Mouse (Mus musculus) CD4-positive, CD25-positive, alpha-beta regulatory T cell, adult 4 months (primary cell): ENCODE measurements around the gene Slc39a11. TPM values are rescaled to one million over a fixed set of nuclear protein-coding genes. Genes with fewer than 3 reads are reported as not detected.
"Not testable (repeated sequence)": the region's sequence is repeated elsewhere in the genome, so short reads cannot be mapped to it uniquely, and the experiment has no call there.

Experiments
- ATAC-seq: one replicate; pipeline ENCODE4 v1.8.0; 2017
- polyA plus RNA-seq, 2 experiments: library from polyadenylated mRNA; unstranded; fragments of 100-300 nt; shearing (Covaris generic); gene quantifications; one replicate each; pipeline ENCODE4 v1.2.1; 2017

Gene Slc39a11
- polyA plus RNA-seq, 2 experiments from 2014 or later = 12.0 to 17.9 TPM

DNA sequence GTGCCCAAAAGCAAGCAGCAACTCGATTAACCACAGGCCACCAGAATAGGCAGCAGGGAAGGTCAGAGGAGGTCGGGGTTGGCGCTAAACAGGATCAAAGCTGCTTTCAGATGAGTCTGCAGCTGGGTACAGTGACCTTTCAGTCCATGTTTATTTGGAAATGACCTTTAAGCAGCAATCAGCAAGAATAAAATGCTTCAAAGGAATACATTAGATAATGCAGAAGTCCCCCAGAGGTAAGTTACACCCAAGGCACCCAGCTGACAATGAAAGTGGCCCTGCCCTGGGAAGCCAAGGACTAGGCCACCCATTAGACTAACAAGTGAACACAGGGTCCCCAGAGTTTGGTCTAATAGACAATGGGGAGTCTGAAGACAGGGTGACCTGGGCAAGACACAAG, 60.9 kb downstream of the Slc39a11 start:
- no peak for ATAC-seq

DNA sequence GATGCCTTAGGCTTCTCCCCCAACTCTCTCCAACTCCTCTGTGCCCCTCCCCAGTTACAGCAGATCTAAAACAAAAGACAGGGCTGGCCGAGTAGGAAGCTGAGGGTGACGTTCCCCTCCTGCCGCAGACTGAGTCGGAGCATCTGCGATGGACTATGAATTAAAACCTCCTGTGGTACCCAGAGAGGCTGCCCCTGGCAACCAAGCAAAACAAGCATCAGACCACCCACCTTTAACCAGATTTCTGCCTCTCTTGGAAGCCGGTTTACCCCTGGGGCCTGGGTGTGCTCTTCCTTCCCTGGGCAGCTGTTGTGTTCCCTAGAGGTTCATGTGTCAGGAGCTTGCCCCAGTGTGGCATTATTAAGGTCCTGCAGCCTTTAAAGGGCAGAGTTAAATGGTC, 63.5 kb downstream of the Slc39a11 start:
- no peak for ATAC-seq

DNA sequence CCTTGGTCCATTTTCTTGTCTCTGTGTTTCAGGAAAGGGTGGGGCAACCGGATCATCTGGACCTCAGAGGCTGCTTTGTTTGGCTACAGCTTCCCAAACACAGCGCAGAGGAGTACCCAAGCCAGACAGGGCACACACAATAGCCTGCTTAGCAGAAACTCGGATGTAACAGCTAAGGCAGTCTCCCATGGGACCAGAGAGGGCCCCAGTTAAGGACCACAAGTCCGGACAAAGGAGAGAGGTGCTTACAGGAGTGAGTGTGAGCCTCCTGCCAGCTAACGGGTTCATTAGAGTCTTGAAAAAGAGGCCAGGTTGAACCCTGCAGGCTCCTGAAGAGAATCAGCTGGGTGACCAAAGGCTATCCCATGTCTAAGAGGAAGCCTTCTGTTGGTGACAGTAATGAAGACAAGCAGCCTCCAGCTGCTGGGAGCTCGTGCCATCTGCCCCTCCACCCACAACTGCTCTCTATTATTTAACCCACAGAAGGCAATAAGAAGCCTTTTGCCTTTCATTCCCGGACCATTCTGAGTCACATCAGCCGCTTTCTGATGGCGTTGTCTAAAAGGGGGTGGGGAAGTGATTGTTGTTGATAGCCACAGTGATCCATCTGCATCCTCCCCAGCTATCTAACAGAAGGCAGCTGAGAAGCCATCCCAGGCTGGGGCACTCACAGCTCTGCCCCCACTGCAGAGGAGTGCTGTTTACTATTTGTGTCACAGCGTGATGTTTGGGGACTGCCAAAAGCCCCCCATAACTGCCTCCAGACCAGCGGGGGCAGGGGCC, 65.8 kb downstream of the Slc39a11 start:
- ATAC-seq = no peak

DNA sequence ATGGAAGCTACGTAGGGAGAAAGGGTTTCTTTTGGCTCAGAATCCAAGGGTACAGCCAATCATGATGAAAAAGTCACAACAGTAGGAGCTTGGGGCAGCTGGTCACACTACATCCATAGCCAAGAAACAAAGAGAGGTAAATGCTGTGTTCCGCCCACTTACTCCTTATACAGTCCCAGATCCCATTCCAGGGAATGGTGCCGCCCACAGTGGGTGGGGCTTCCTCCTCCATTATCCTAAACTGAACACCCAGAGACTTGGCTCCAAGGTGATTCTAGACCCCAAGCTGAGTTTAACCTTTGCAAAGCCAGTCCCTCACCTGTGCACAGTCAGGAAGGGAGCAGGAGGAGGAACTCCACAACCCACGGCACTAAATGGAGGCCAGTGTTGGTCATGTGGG, 72.7 kb downstream of the Slc39a11 start:
- no peak for ATAC-seq

DNA sequence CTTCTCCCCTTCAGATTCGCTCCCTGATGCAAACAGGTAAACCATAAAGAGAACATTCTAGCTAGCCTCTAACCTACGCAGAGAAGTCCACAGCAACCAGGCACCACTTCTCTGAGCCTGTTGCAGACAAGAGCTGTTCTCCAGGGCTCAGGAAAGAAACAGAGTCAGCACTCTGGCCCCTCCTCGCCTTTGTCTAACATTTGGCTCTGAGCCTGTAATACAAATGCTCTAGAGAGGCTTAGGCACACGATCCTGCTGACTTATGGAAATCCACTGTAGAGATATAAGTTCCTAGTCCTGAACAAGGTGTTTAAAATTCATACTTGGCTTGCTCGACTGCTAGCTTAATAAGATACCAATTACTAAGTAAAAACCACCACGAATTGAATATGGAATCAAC, 77.2 kb downstream of the Slc39a11 start:
- ATAC-seq = no peak

DNA sequence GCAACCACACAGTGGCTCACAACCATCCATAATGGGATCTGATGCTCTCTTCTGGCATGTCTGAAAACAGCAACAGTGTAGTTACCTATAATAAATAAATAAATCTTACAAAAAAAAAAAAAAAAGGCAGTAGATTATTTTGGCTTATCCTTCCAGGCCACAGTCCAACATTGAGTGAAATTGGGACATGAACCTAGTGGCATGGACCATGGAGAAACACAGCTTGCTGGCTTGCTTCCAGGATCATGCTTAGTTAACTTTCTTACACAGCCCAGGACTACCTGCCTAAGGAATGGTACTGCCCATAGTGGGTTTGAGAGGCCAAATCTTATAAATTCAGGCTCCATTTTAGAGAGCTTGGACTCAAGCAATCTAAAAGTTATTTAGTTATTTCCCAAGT, 78.3 kb downstream of the Slc39a11 start:
- ATAC-seq = no peak

DNA sequence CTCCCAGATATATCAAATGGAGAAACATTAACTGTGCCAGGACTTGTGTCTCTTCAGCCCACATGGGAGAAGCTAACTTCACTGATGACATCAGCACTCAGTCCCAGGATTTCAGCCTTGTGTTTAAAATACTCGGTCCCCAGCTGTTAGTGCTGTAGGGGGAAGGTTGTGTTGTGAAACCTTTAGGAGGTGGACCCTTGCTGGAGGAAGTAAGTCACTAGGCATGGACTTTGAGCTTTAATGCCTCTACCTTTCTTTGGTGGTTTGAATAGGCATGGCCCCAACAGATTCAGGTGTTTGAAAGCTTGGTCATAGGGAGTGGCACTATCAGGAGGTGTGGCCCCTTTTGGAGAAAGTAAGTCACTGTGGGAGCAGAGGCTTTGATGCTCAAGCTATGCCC, 80.9 kb downstream of the Slc39a11 start:
- no peak for ATAC-seq

DNA sequence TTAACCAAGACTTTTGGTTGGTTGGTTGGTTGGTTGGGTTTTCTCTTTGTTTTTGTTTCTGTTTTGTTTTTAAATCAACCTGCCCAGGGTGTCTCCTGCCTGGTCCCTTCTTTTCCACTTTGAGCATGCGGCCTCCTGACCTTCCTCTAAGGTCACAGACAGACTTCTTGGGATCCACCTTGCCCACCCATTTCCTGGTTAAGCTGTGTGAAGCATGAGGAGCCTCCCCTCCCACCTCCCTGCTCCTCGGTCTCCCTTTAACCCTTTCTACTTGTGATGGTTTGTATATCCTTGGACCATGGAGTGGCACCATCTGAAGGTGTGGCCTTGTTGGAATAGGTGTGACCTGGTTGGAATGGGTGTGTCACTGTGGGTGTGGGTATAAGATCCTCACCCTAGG, 82.0 kb downstream of the Slc39a11 start:
- not testable (repeated sequence) for ATAC-seq

DNA sequence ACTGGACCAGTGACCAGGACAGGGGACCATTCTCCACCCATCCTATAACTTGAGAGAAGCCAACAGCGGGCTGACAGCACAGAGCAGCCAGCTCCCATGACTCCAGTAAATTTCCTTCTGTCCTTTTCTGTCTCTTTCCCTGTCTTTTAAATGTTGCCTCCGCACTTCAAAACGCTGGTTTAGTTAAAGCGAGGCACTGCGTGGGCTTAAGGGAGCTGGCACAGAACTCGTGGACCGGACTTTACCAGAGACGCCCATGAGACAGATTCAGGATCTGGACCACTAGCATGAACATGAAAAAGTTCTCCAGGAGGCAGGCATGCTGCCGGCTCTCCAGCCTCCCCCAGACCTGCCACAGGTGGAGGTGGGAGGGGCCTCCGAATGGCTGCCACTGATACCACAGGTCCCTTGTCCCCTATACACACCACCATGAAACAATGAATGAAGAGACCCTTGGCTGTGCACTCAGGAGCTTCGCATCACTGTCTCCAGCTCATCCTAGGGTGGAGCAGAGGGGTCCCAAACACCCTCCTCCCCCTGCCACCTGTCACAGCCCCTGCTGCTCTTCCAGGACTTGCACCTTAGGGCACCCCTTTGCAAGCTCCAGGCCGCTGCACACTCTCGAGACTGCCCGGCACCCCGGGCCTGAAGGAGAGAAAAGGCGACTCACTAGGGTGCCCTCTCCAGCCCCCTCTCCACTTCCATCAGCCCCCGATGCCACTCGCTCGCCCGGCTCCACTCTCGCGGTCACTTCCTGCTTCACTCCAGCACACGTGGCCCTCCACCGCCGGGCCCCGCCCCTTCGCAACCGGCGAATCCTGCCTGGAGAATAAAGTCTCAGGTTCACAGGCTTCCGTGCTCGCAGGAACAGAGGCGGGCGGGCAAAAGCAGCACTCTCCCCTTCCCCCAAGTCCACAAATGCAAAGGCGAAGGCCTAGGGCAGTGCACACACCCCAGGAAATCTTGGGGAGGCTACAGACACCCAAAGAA, 84.6 kb downstream of the Slc39a11 start:
- peak; percentile 99 for ATAC-seq

DNA sequence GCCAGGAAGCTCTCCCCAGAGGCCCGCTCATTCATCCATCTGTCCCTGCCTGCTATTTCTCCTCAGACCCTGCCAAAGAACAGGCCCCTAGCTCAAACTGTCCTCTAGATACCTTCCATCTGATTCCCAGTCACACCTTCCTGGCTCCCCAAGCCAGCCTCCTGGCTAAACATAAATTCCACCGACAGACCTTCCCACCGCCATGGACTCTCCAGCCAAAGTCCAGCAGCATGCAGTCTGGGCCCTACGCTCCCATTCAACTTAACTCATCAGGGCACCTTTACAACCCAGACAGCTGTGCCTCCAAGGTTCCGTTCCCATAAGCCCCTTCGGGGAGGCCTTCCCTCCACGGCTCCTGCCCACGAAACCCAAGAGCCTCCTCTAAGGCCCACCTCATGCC, 87.6 kb downstream of the Slc39a11 start:
- ATAC-seq = no peak

DNA sequence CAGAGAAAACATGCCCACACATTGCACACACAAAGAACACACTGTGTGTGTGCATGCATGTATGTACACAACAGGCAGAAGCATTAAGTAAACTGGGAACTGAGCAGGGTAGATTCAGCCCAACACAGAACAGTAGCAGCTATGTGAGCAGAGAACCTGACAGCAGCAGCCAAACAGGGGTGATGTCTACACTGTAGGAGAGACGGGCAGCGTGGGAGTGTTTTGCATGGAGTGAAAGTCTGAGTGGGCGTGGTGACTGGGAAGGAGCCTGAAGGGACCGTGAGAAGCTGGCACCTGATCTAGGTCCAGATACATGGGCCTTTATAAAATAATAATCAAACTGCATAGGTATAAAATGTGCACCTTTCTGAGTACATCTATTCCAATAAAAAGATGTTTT, 89.7 kb downstream of the Slc39a11 start:
- no peak for ATAC-seq

DNA sequence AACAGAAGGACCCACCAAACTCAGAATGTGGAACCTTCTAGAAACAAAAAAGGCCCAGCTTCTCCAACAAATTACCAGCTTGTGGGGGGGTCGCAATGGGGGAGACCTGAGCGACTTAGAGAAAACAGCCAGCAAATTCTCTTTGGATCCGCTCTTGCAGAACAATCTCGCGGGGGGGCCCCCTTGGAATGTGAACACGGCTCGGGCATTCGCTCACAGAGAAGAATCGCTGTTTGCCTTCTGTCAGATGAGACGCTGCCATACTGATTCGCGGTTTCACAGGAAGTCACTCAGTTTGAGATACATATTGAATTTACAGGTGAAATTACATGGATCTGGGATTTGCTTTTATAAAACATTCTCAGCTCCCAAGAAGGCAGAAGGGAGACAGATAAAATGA, 91.4 kb downstream of the Slc39a11 start:
- no peak for ATAC-seq

DNA sequence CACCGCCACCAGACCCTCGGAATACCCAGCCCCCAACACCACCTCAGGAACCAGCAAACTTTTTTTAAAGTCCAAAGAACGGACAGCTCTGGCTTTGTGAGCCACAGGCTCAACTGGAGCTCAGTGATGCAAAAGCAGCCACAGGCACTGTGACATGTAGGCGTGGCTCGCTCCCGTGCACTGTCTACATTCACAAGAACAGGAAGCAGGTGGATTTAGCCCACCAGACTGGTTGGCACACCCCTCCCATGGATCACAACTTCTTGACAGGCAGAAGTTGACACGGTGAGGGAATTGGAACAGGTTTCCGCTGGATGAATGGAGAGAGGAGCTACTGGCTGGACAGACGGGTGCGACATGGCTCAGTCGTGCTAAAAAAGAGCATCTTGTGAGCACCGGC, 93.7 kb downstream of the Slc39a11 start:
- no peak for ATAC-seq

DNA sequence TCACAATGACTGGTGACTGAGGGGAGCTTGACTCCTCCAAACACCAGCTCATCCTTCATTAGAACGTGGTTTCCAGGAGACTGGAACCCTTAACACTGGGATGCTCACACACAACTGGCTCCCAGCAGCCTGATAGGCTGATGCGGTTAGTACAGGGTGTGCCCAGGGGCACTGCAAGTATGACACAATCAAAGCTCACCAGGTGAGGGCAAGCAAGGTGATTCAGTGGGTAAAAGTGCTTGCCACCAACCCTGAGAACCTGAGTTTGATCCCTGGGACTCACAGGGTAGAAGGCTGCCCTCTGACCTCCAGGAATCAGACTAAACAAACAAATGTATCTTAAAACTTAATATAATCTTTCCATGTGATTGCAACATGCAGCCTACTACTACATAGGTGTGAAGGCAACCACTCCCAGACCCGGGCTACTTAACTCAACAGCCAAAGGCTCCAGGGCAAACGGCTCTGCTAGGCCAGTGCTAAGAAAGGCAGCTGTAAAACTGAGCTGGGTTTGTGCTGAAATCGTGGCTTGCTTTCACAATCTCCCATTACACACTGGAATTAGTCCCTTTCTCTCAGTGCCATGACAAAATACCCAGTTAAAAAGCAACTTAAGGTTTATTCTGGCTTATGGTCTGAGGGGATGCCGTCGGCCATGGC, 95.0 kb downstream of the Slc39a11 start:
- no peak for ATAC-seq

DNA sequence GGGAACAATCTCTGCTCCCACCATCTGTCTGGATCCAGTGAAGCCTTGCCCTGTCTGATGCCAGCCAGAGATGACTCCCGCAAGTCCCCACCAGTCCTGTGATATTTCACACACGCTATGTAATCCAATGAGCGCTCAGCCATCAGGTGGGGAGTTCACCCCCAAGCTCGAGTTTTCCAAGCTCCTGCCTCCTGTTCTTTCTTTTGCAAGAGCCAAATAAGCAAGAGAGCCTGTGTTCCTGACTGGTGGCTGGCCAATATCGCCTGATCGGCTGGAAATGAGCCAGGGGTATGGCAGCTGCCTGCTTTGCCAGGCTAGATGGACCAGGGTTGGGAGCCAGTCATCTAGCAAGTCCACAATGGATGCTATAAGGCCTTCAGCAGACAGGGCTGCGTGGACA, 95.7 kb downstream of the Slc39a11 start:
- ATAC-seq = no peak

DNA sequence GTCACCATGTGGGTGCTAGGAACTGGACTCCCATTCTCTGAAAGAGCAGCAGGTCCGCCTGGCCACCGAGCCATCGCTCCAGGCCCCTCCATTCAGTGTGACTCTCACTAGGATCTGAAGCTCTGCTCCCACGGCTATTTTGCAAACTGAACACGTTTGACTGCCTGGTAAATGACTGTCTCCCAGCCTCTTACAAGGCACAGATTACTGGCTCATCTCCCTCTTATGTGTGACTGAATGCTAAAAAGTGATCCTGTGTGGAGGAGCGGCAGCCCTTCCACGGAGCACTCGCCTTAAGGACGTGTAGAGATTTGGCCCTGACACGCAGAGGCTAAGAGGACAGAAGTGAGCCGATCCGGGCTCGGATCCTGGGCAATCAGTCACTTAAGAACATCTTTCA, 96.3 kb downstream of the Slc39a11 start:
- ATAC-seq = no peak

DNA sequence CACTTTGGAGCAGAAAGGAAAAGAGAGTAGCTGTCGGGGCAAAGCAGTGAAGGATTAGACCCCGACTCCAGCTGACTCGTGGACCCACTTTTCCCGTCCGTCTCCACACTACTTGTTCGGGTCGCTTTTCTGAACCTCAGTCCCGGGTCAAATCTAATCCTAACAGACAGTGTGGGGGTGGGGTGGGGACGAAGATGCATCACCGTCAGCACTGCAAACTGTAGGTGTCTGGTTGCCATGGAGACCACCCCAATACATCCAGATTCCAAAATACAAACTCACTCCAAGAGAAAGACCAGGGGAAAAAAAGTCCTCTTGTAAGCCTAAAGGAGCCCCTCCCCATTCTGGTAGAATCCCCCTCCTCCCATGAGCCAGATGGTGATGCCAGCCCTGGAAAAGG, 97.3 kb downstream of the Slc39a11 start:
- ATAC-seq = no peak

DNA sequence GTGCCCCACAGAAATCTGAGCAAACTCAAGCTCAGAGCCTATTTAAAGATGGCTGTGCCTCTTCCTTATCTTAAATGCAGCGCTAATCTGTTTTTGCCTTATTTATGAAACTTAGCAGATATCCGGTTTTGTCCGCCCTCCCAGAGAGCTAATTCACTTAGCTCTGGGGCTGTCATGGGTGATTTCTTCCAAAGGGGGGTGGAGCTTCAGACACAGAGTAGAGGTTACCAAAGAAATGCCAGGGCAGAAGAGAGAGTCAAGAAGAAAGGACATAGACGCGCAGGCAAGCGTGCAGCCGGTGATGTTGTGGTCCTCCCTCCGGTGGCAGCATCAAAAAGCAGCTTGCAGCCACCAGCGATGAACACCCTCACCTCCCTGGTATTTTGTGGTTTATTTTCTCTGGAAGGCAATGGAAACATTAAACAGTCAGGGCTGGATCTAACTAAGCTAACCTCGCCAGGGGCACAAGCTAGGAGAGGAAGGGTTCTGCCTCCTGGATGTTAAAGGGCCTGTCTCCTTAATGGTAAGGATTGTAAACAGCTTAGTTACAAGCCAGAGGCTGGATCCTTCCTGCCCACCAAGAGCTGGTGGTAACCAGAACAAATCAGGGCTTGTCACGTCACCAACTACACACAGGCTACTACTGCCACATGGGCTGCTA, 103.5 kb downstream of the Slc39a11 start:
- ATAC-seq = no peak

DNA sequence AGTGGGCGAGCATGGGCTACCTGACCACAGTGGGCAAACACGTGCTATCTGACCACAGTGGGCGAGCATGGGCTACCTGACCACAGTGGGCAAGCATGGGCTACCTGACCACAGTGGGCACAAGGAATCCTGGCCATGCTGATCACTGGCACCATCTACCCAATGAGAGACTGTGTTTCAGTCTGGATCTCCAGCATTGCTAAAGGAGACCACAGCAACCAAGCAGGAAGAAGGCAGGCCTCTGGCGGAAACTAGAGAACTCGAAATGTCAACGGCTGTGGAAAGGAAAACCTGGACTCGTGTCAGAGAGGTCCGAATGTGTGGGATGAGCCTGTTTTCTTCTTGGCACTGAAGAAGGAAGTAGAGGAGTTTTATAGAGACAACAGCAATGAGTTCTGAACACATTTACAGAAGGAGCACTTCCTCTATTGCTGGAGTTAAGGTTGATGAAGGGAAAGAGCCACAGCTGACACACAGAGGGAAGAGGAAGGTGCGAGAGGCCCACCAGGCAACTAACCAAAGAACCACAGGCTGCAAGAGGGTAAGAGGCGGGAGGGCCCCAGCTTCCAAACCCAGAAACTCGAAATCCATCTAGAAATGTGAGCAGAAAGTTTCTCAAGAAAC, 105.8 kb downstream of the Slc39a11 start:
- no peak for ATAC-seq

DNA sequence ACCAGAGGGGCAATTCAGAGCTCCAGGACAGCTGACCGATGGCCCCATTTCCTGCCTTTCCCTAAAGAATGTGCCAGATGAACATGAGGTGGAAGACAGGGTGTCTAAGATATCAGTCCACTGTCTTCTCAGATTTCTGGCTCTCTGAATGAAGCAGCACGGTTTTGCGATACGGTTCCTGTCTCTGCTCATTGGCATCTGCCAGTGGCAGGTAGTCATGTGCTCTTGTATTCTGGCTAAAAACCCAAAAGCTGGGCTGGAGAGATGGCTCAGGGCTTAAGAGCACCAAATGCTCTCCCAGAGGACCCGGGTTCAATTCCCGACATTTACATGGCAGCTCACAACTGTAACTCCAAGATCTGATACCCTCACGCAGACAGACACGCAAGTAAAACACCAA, 108.8 kb downstream of the Slc39a11 start:
- ATAC-seq = no peak

DNA sequence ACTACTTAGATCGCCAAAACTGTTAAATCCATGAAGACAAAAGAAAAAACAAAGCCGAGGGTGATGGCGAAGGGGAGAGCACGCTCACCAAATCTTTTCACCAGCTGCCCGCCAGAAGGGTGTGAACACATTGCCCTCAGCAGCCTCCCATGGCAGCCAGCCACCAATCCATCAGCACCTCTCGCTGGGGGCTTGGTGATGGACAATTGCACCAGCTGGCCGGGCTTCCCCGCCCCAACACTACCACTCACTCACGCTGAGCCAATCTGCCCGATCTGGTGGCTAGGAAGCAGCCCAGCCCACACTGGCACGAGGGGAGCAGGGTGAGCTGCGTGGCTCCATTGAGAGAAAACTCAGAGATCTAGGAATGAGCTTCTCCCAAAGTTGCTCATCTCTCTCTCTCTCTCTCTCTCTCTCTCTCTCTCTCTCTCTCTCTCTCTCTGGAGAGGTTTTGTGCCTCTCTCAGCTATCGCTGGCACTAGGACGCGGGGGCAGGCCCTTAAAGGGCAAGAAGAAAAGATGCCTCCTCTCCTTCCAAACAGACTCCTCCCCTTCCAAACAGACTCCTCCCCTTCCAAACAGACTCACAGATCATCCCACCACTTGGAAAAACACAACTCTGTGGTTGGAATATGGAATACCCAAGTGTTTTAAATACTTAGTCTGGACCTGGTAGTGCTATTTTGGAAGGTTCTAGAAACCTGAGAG, 110.2 kb downstream of the Slc39a11 start:
- no peak for ATAC-seq

DNA sequence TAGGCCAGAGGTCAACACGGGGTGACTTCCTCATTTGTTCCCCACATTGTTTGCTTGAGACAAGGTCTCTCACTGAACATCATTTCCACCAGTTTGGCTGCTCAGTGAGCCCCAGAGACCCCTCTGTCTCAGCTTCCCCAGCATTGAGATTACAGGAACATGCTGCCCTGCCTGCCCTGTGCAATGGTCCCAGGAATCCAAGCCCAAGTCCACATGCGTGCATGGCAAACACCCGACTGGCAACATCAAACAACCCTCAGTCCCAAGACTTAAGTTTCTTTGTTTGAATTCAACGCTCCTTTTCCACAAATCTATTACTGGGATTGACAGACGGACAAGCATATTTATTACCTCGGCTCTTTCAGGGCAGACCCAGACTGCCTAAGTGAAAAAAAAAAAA, 110.8 kb downstream of the Slc39a11 start:
- no peak for ATAC-seq
